ENCODE assay signal across 26 mouse cellular contexts in the genomic region with DNA sequence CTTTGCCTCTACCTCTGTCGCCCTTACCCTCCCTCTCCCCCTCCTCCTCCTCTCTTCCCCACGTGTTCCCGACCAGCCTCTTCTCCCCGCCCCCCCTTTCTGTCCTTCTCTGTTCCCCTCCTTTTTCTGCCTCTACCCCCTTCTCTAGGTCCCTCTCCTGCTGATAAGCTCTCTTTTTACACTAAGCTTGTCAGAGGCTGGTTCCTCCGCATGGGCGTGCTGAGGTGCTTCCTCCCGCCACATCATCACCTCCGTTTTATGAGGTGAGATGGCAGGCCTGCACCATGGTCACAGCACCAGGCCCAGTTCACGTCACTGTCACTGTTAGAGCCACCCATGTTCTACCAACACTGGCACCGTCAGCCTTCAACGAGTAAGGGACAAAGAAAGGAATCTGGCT. TPM values are rescaled to one million over a fixed set of nuclear protein-coding genes. Genes with fewer than 3 reads are reported as not detected.
DNase-seq lines count a peak whose midpoint lies in the region; ATAC-seq lines count a peak whose summit lies in the region.
"Had no signal": no experiment of that assay in that cellular context is flagged by ENCODE, and none has a peak within 500 bp of the region (broad histone marks: within the 10 kb centered on the region; RNA-seq: fewer than 3 reads in every experiment).

No protein-coding gene starts in this region.

- no peak for DNase-seq in forebrain, embryonic 10.5 days (ENCODE audit: extremely low spot score, low spot score)
- DNase-seq in hindbrain, embryonic 10.5 days (ENCODE audit: low spot score) = no peak
- no peak for DNase-seq in left cerebral cortex, postnatal 14 days (ENCODE audit: low spot score in 2 of 2)
- no peak for DNase-seq in spleen, postnatal 10 days (ENCODE audit: low spot score in 2 of 2)
- DNase-seq: adrenal gland, postnatal 36 days; cerebellum, adult 11-12 months; cerebellum, postnatal 25 days; embryo, embryonic 11 days; heart, adult 18-20 months; heart, postnatal 14 days; kidney, adult 9 months; kidney, postnatal 4 days; thymus, postnatal 14 days had no signal

- 39% methylated on average over 11 of the region's 11 CpGs for WGBS in forebrain, embryonic 10.5 days
- WGBS in forebrain, embryonic 12.5 days = 17% methylated on average over 10 of the region's 11 CpGs
- 33% methylated on average over 11 of the region's 11 CpGs for WGBS in hindbrain, embryonic 10.5 days
- 33% methylated on average over 10 of the region's 11 CpGs for WGBS in hindbrain, embryonic 12.5 days
- 17% methylated on average over 11 of the region's 11 CpGs for WGBS in forebrain, embryonic 15.5 days
- 22% methylated on average over 11 of the region's 11 CpGs for WGBS in liver, embryonic 15.5 days (ENCODE audit: insufficient replicate concordance)

- H3K9ac ChIP-seq in forebrain, embryonic 12.5 days = no peak overlapping the region
- no peak overlapping the region for H3K9ac ChIP-seq in hindbrain, embryonic 12.5 days
- no peak overlapping the region for H3K9ac ChIP-seq in forebrain, embryonic 15.5 days (replicated peaks)
- H3K9ac ChIP-seq in liver, embryonic 15.5 days = peak overlapping the region; percentile 42
- H3K9ac ChIP-seq: embryonic facial prominence, embryonic 15.5 days; hindbrain, embryonic 15.5 days; intestine, embryonic 15.5 days; limb, embryonic 13.5 days; lung, embryonic 15.5 days had no signal

- no peak for ATAC-seq in forebrain, embryonic 12.5 days (ENCODE audit: low FRiP score)
- no peak for ATAC-seq in hindbrain, embryonic 12.5 days (ENCODE audit: low FRiP score)
- 0 out of 2 replicates have a peak, but pooled peaks have one; percentile 23 for ATAC-seq in forebrain, embryonic 15.5 days (replicated peaks)
- 0 out of 2 replicates have a peak, but pooled peaks have one; percentile 4 for ATAC-seq in liver, embryonic 15.5 days (ENCODE audit: insufficient read depth)
- ATAC-seq: CD4-positive, CD25-positive, alpha-beta regulatory T cell, adult 4 months; intestine, embryonic 15.5 days had no signal

- H3K9me3 ChIP-seq in forebrain, embryonic 10.5 days = no peaks in the 10 kb centered on the region
- H3K9me3 ChIP-seq in forebrain, embryonic 12.5 days = no peaks in the 10 kb centered on the region
- H3K9me3 ChIP-seq in hindbrain, embryonic 10.5 days = no peaks in the 10 kb centered on the region
- H3K9me3 ChIP-seq in hindbrain, embryonic 12.5 days (replicated peaks) = no peaks in the 10 kb centered on the region
- no peaks in the 10 kb centered on the region for H3K9me3 ChIP-seq in forebrain, embryonic 15.5 days
- no peaks in the 10 kb centered on the region for H3K9me3 ChIP-seq in liver, embryonic 15.5 days (replicated peaks)
- H3K9me3 ChIP-seq: embryonic facial prominence, embryonic 15.5 days; hindbrain, embryonic 15.5 days; intestine, embryonic 15.5 days; limb, embryonic 13.5 days; lung, embryonic 15.5 days had no signal

- H3K4me3 ChIP-seq in forebrain, embryonic 10.5 days = no peak overlapping the region
- H3K4me3 ChIP-seq in forebrain, embryonic 12.5 days (replicated peaks) = no peak overlapping the region
- H3K4me3 ChIP-seq in hindbrain, embryonic 10.5 days = no peak overlapping the region
- H3K4me3 ChIP-seq in hindbrain, embryonic 12.5 days = no peak overlapping the region
- no peak overlapping the region for H3K4me3 ChIP-seq in forebrain, embryonic 15.5 days
- H3K4me3 ChIP-seq in liver, embryonic 15.5 days (replicated peaks) = no peak overlapping the region
- H3K4me3 ChIP-seq: embryonic facial prominence, embryonic 15.5 days; hindbrain, embryonic 15.5 days; intestine, embryonic 15.5 days; limb, embryonic 13.5 days; lung, embryonic 15.5 days had no signal

- H3K27ac ChIP-seq in forebrain, embryonic 10.5 days = peak overlapping the region; percentile 12
- no peak overlapping the region for H3K27ac ChIP-seq in forebrain, embryonic 12.5 days
- H3K27ac ChIP-seq in hindbrain, embryonic 10.5 days = peak overlapping the region; percentile 41
- H3K27ac ChIP-seq in hindbrain, embryonic 12.5 days = no peak overlapping the region
- H3K27ac ChIP-seq in forebrain, embryonic 15.5 days (replicated peaks) = no peak overlapping the region
- peak overlapping the region; percentile 97 for H3K27ac ChIP-seq in liver, embryonic 15.5 days (replicated peaks)
- H3K27ac ChIP-seq: embryonic facial prominence, embryonic 15.5 days; hindbrain, embryonic 15.5 days; intestine, embryonic 15.5 days; limb, embryonic 13.5 days; lung, embryonic 15.5 days had no signal

- intact Hi-C loops in left cerebral cortex, postnatal 14 days (cut with DNase I) = no loop called here

- no peak overlapping the region for H3K4me2 ChIP-seq in forebrain, embryonic 12.5 days
- no peak overlapping the region for H3K4me2 ChIP-seq in hindbrain, embryonic 12.5 days (replicated peaks)
- no peak overlapping the region for H3K4me2 ChIP-seq in forebrain, embryonic 15.5 days (replicated peaks)
- H3K4me2 ChIP-seq in liver, embryonic 15.5 days = peak overlapping the region; percentile 67
- H3K4me2 ChIP-seq: embryonic facial prominence, embryonic 15.5 days; hindbrain, embryonic 15.5 days; intestine, embryonic 15.5 days; limb, embryonic 13.5 days; lung, embryonic 15.5 days had no signal

- peaks cover 21% of the 10 kb centered on the region for H3K27me3 ChIP-seq in forebrain, embryonic 10.5 days (ENCODE audit: poor library complexity, severe bottlenecking)
- 0 out of 2 replicates have a peak, but pooled peaks cover 12% of the 10 kb centered on the region for H3K27me3 ChIP-seq in forebrain, embryonic 12.5 days
- H3K27me3 ChIP-seq in hindbrain, embryonic 10.5 days (ENCODE audit: insufficient read depth, poor library complexity, severe bottlenecking) = peaks cover 6% of the 10 kb centered on the region; the same call in 1 of the 2 replicates
- H3K27me3 ChIP-seq in hindbrain, embryonic 12.5 days = no peaks in the 10 kb centered on the region
- no peaks in the 10 kb centered on the region for H3K27me3 ChIP-seq in forebrain, embryonic 15.5 days
- peaks cover 18% of the 10 kb centered on the region for H3K27me3 ChIP-seq in liver, embryonic 15.5 days
- H3K27me3 ChIP-seq: embryonic facial prominence, embryonic 15.5 days; hindbrain, embryonic 15.5 days; intestine, embryonic 15.5 days; limb, embryonic 13.5 days; lung, embryonic 15.5 days had no signal

- no peaks in the 10 kb centered on the region for H3K36me3 ChIP-seq in forebrain, embryonic 10.5 days (replicated peaks)
- no peaks in the 10 kb centered on the region for H3K36me3 ChIP-seq in forebrain, embryonic 12.5 days (replicated peaks)
- H3K36me3 ChIP-seq in hindbrain, embryonic 10.5 days = no peaks in the 10 kb centered on the region
- H3K36me3 ChIP-seq in hindbrain, embryonic 12.5 days = no peaks in the 10 kb centered on the region
- no peaks in the 10 kb centered on the region for H3K36me3 ChIP-seq in forebrain, embryonic 15.5 days
- H3K36me3 ChIP-seq in liver, embryonic 15.5 days (replicated peaks) = no peaks in the 10 kb centered on the region
- H3K36me3 ChIP-seq: embryonic facial prominence, embryonic 15.5 days; G1E; hindbrain, embryonic 15.5 days; intestine, embryonic 15.5 days; limb, embryonic 13.5 days; lung, embryonic 15.5 days had no signal

- H3K4me1 ChIP-seq in forebrain, embryonic 10.5 days = peaks cover 45% of the 10 kb centered on the region
- peaks cover 23% of the 10 kb centered on the region for H3K4me1 ChIP-seq in forebrain, embryonic 12.5 days
- peaks cover 21% of the 10 kb centered on the region for H3K4me1 ChIP-seq in hindbrain, embryonic 10.5 days (replicated peaks)
- H3K4me1 ChIP-seq in hindbrain, embryonic 12.5 days = peaks cover 11% of the 10 kb centered on the region; the same call in 1 of the 2 replicates
- peaks cover 21% of the 10 kb centered on the region for H3K4me1 ChIP-seq in forebrain, embryonic 15.5 days
- peaks cover 50% of the 10 kb centered on the region for H3K4me1 ChIP-seq in liver, embryonic 15.5 days (replicated peaks)
- H3K4me1 ChIP-seq: embryonic facial prominence, embryonic 15.5 days; intestine, embryonic 15.5 days; lung, embryonic 15.5 days had no signal

RNA-seq across cellular contexts. Expression of a gene that starts 40.7 kb away (rescaled TPM):
- polyA plus RNA-seq in forebrain, embryonic 10.5 days (2016; fragmentation: Nextera tagmentation; extraction: Ambion mirVana) = 0.10 TPM in 1 of 2 replicates, not detected in the other
- polyA plus RNA-seq in forebrain, embryonic 12.5 days (2016; fragmentation: Nextera tagmentation; extraction: Ambion mirVana) = 0.09 TPM in 1 of 2 replicates, not detected in the other
- polyA plus RNA-seq in hindbrain, embryonic 10.5 days (2016; fragmentation: Nextera tagmentation; extraction: Ambion mirVana) = not detected in 2 replicates
- polyA plus RNA-seq in hindbrain, embryonic 12.5 days (2016; fragmentation: Nextera tagmentation; extraction: Ambion mirVana) = not detected in 2 replicates
- 0.18 and 0.24 TPM in 2 replicates for polyA plus RNA-seq in forebrain, embryonic 15.5 days (2015; fragmentation: Nextera tagmentation; extraction: Ambion mirVana)
- polyA plus RNA-seq in liver, embryonic 15.5 days (2015; fragmentation: Nextera tagmentation; extraction: Ambion mirVana) = 0.05 and 0.06 TPM in 2 replicates
- total RNA-seq in left cerebral cortex, postnatal 14 days (2021) = under 1 TPM; 0.13 to 0.44 TPM
- total RNA-seq: adrenal gland, postnatal 36 days; gastrocnemius, adult 8-10 months; heart, adult 18-20 months; heart, postnatal 14 days had no signal
- polyA plus RNA-seq: CD4-positive, CD25-positive, alpha-beta regulatory T cell, adult 4 months; embryonic facial prominence, embryonic 15.5 days; G1E; intestine, embryonic 15.5 days; lung, embryonic 15.5 days; testis, adult 2 months had no signal

RNA-seq across cellular contexts. Expression of a gene that starts 56.4 kb away (rescaled TPM):
- 15.7 and 16.6 TPM in 2 replicates for polyA plus RNA-seq in forebrain, embryonic 10.5 days (2016; fragmentation: Nextera tagmentation; extraction: Ambion mirVana)
- 22.4 and 24.1 TPM in 2 replicates for polyA plus RNA-seq in forebrain, embryonic 12.5 days (2016; fragmentation: Nextera tagmentation; extraction: Ambion mirVana)
- 32.6 and 34.0 TPM in 2 replicates for polyA plus RNA-seq in hindbrain, embryonic 10.5 days (2016; fragmentation: Nextera tagmentation; extraction: Ambion mirVana)
- polyA plus RNA-seq in hindbrain, embryonic 12.5 days (2016; fragmentation: Nextera tagmentation; extraction: Ambion mirVana) = 31.8 and 33.1 TPM in 2 replicates
- 75.9 and 76.8 TPM in 2 replicates for polyA plus RNA-seq in forebrain, embryonic 15.5 days (2015; fragmentation: Nextera tagmentation; extraction: Ambion mirVana)
- 136 and 142 TPM in 2 replicates for polyA plus RNA-seq in liver, embryonic 15.5 days (2015; fragmentation: Nextera tagmentation; extraction: Ambion mirVana)
- total RNA-seq in left cerebral cortex, postnatal 14 days (2021) = 10 to 100 TPM; 13.9 to 15.8 TPM

Comparison
In these comparisons a context has a peak if more than half of its experiments do, and no peak if none do; other contexts are left out.
1. H3K27ac ChIP-seq: peak in forebrain, embryonic 10.5 days (single experiment), hindbrain, embryonic 10.5 days (single experiment) and liver, embryonic 15.5 days (single experiment); none in forebrain, embryonic 12.5 days (single experiment), hindbrain, embryonic 12.5 days (single experiment) and forebrain, embryonic 15.5 days (single experiment).
2. ATAC-seq: peak in forebrain, embryonic 15.5 days (single experiment) and liver, embryonic 15.5 days (single experiment); none in forebrain, embryonic 12.5 days (single experiment) and hindbrain, embryonic 12.5 days (single experiment).